Mouse (Mus musculus) stomach, postnatal 0 days (tissue): ENCODE measurements at regions not wholly inside any gene's neighbourhood (a gene's known extent, or its start where the extent isn't known, plus 50 kb on each side); places are given as distances from the start of the nearest gene placed in this dataset.

Experiments
- CTCF ChIP-seq: IDR thresholded peaks from 2 replicates; pipeline ENCODE4 v1.5.1; 2016; ENCODE audit warnings: antibody characterized with exemption, low read depth, mild to moderate bottlenecking, moderate library complexity
- EP300 ChIP-seq: optimal IDR thresholded peaks from 2 replicates; pipeline ENCODE3; 2016; ENCODE audit warnings: antibody characterized with exemption

GRCm38 (mm10) chr15:93961950-93962349, 366.3 kb upstream of the Prickle1 start:
- TF ChIP-seq CTCF = no peak
- no peak for TF ChIP-seq EP300
